Mouse (Mus musculus): ENCODE data around the gene Olfr60. TPM values are rescaled to one million over a fixed set of nuclear protein-coding genes. Genes with fewer than 3 reads are reported as not detected.

The Olfr60 gene
- polyA plus RNA-seq, 1 experiment from 2014 or later, result not detected

Other genes starting within 250 kb of the Olfr60 start
- gene Paox, start 245.9 kb downstream of the Olfr60 start, polyA plus RNA-seq (2015; fragmentation: Nextera tagmentation; extraction: Ambion mirVana), result 10.0 and 11.8 TPM in 2 replicates
- gene Echs1, start 245.2 kb downstream of the Olfr60 start, polyA plus RNA-seq (2015; fragmentation: Nextera tagmentation; extraction: Ambion mirVana), result 123 and 125 TPM in 2 replicates
- 28.3 and 30.6 TPM in 2 replicates for gene Mtg1, start 224.1 kb downstream of the Olfr60 start, polyA plus RNA-seq (2015; fragmentation: Nextera tagmentation; extraction: Ambion mirVana)
- gene Sprn, start 206.8 kb downstream of the Olfr60 start, polyA plus RNA-seq (2015; fragmentation: Nextera tagmentation; extraction: Ambion mirVana), result 10.8 and 11.0 TPM in 2 replicates
- gene Olfr522, start 196.9 kb downstream of the Olfr60 start, polyA plus RNA-seq (2015; fragmentation: Nextera tagmentation; extraction: Ambion mirVana), result not detected in 2 replicates
- gene Olfr523, start 188.5 kb downstream of the Olfr60 start, polyA plus RNA-seq (2015; fragmentation: Nextera tagmentation; extraction: Ambion mirVana), result not detected in 2 replicates
- not detected in 2 replicates for gene Olfr524, start 155.7 kb downstream of the Olfr60 start, polyA plus RNA-seq (2015; fragmentation: Nextera tagmentation; extraction: Ambion mirVana)
- not detected in 2 replicates for gene Cd163l1, start 143.4 kb downstream of the Olfr60 start, polyA plus RNA-seq (2015; fragmentation: Nextera tagmentation; extraction: Ambion mirVana)
- gene 5830411N06Rik, start 114.4 kb downstream of the Olfr60 start, polyA plus RNA-seq (2015; fragmentation: Nextera tagmentation; extraction: Ambion mirVana), result not detected in 2 replicates
- gene Olfr525, start 40.8 kb downstream of the Olfr60 start, polyA plus RNA-seq (2015; fragmentation: Nextera tagmentation; extraction: Ambion mirVana), result not detected in 2 replicates
- gene Olfr527, start 27.7 kb downstream of the Olfr60 start, polyA plus RNA-seq (2015; fragmentation: Nextera tagmentation; extraction: Ambion mirVana), result not detected in 2 replicates
- gene Olfr530, start 14.7 kb upstream of the Olfr60 start, polyA plus RNA-seq (2015; fragmentation: Nextera tagmentation; extraction: Ambion mirVana), result not detected in 2 replicates
- not detected in 2 replicates for gene Olfr531, start 41.2 kb upstream of the Olfr60 start, polyA plus RNA-seq (2015; fragmentation: Nextera tagmentation; extraction: Ambion mirVana)
- not detected in 2 replicates for gene Olfr532, start 60.0 kb upstream of the Olfr60 start, polyA plus RNA-seq (2015; fragmentation: Nextera tagmentation; extraction: Ambion mirVana)
- not detected in 2 replicates for gene Olfr533, start 101.7 kb upstream of the Olfr60 start, polyA plus RNA-seq (2015; fragmentation: Nextera tagmentation; extraction: Ambion mirVana)
- gene Olfr535, start 122.5 kb upstream of the Olfr60 start, polyA plus RNA-seq (2015; fragmentation: Nextera tagmentation; extraction: Ambion mirVana), result not detected in 2 replicates
- not detected in 2 replicates for gene Olfr536, start 145.7 kb upstream of the Olfr60 start, polyA plus RNA-seq (2015; fragmentation: Nextera tagmentation; extraction: Ambion mirVana)
- not detected in 2 replicates for gene Olfr538, start 206.2 kb upstream of the Olfr60 start, polyA plus RNA-seq (2015; fragmentation: Nextera tagmentation; extraction: Ambion mirVana)
- gene Olfr46, start 239.6 kb upstream of the Olfr60 start, polyA plus RNA-seq (2015; fragmentation: Nextera tagmentation; extraction: Ambion mirVana), result not detected in 2 replicates